Mouse (Mus musculus) ES-Bruce4 (cell line): ENCODE results near the gene Tubg1. TPM values are rescaled to one million over a fixed set of nuclear protein-coding genes. Genes with fewer than 3 reads are reported as not detected.
A peak's percentile ranks its signal among the peaks of the same experiment; 100 is the strongest.

ENCODE experiments used
- H3K27ac ChIP-seq: 2 replicates; pipeline ENCODE4 v1.5.1; 2012; ENCODE audit warnings: low read length, inconsistent platforms; ENCODE audit not compliant: insufficient read depth
- H3K27me3 ChIP-seq: 2 replicates; pipeline ENCODE4 v1.6.1; 2012; ENCODE audit warnings: mild to moderate bottlenecking, low read length, inconsistent platforms; ENCODE audit not compliant: control insufficient read depth, poor library complexity, insufficient read depth, severe bottlenecking
- H3K36me3 ChIP-seq: 2 replicates; pipeline ENCODE4 v1.6.1; 2012; ENCODE audit warnings: inconsistent platforms, mild to moderate bottlenecking, low read length, moderate library complexity; ENCODE audit not compliant: control insufficient read depth, poor library complexity, insufficient read depth, severe bottlenecking
- H3K4me1 ChIP-seq: one replicate; pipeline ENCODE4 v1.8.1; 2011; ENCODE audit warnings: low read length; ENCODE audit not compliant: control insufficient read depth, insufficient read depth
- H3K4me3 ChIP-seq: 2 replicates; pipeline ENCODE4 v1.5.1; 2011; ENCODE audit warnings: low read depth, mild to moderate bottlenecking, low read length
- H3K9ac ChIP-seq: 2 replicates; pipeline ENCODE4 v1.6.1; 2012; ENCODE audit warnings: low read depth, mild to moderate bottlenecking, inconsistent platforms; ENCODE audit not compliant: poor library complexity, severe bottlenecking
- H3K9me3 ChIP-seq: replicated peaks from 2 replicates; pipeline ENCODE4 v1.6.1; 2012; ENCODE audit warnings: mild to moderate bottlenecking, low read length, inconsistent platforms; ENCODE audit not compliant: control insufficient read depth, poor library complexity, insufficient read depth, severe bottlenecking
- CTCF ChIP-seq: IDR thresholded peaks from one replicate; pipeline ENCODE4 v1.8.1; 2011; ENCODE audit warnings: low read depth, low read length
- EP300 ChIP-seq: IDR thresholded peaks from 2 replicates; pipeline ENCODE4 v1.6.1; 2011; ENCODE audit warnings: low read depth, low read length; ENCODE audit not compliant: insufficient read depth
- POLR2A ChIP-seq: IDR thresholded peaks from one replicate; pipeline ENCODE4 v1.8.1; 2011; ENCODE audit warnings: low read length; ENCODE audit not compliant: insufficient read depth
- polyA plus RNA-seq: library from polyadenylated mRNA; stranded (reverse); fragments of >200 nt; gene quantifications from 2 replicates; pipeline ENCODE4 v1.2.4, GENCODE M21; 2011; ENCODE audit warnings: low read depth; ENCODE audit not compliant: missing spikeins, insufficient read depth, insufficient read length

Gene Tubg1
- polyA plus RNA-seq, 1 experiment = 55.3 TPM

- peak within 1 kb of the TSS; percentile 55; the same call in 1 of the 2 replicates for H3K27ac ChIP-seq
- H3K27me3 ChIP-seq = no peaks in the 10 kb centered on the region
- TF ChIP-seq CTCF (peak; percentile 70), EP300 (no peak), POLR2A (no peak)
- H3K9me3 ChIP-seq = no peaks in the 10 kb centered on the region
- H3K9ac ChIP-seq = peak within 1 kb of the TSS; percentile 91
- H3K4me1 ChIP-seq = no peaks in the 10 kb centered on the region
- H3K36me3 ChIP-seq = peaks cover 57% of the 10 kb centered on the region
- peak within 1 kb of the TSS; percentile 97 for H3K4me3 ChIP-seq
Observed at GRCm38 (mm10) chr11:101095314-101096024, 24.3 kb upstream of the Tubg1 start, which contains the start of gene Psmc3ip. Psmc3ip (minus strand) TSS chr11:101095436.

DNA sequence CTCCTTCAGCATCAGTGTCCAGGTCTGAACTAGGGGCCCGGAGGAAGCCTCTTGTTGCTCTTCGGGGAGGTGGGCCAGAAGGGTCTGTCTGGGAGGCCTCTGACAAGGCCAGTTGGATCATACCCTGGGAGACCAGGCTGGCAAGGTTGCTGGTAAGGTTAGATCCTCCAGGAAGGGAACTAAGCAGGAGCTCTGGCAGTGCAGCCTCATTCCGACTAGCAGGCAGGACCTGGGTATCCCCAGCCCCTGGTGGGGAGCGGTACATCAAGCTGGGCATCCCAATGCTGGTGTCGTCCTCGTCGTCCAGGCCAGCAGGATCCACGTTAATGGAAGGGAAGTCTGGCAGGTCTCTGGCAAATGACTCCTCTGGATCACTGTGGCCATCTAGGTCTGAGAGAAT lies 21.5 kb upstream of the Tubg1 start:
- Histone ChIP-seq H3K27ac (no peak overlapping the region), H3K9ac (no peak overlapping the region), H3K4me1 (no peaks in the 10 kb centered on the region), H3K36me3 (peaks cover 50% of the 10 kb centered on the region), H3K9me3 (no peaks in the 10 kb centered on the region), H3K27me3 (no peaks in the 10 kb centered on the region), H3K4me3 (no peak overlapping the region)
- TF ChIP-seq EP300 (no peak), CTCF (no peak), POLR2A (no peak)

GRCm38 (mm10) chr11:101103011-101103410 lies 16.7 kb upstream of the Tubg1 start:
- H3K27ac ChIP-seq = no peak overlapping the region
- no peaks in the 10 kb centered on the region for H3K9me3 ChIP-seq
- no peak overlapping the region for H3K9ac ChIP-seq
- H3K4me3 ChIP-seq = no peak overlapping the region
- no peaks in the 10 kb centered on the region for H3K4me1 ChIP-seq
- TF ChIP-seq POLR2A (no peak), CTCF (no peak), EP300 (no peak)
- peaks cover 47% of the 10 kb centered on the region for H3K36me3 ChIP-seq
- H3K27me3 ChIP-seq = no peaks in the 10 kb centered on the region

GRCm38 (mm10) chr11:101109351-101109750 lies 10.4 kb upstream of the Tubg1 start:
- H3K36me3 ChIP-seq = peaks cover 3% of the 10 kb centered on the region; the same call in 1 of the 2 replicates
- H3K4me3 ChIP-seq = no peak overlapping the region
- H3K27ac ChIP-seq = no peak overlapping the region
- no peaks in the 10 kb centered on the region; the same call in 1 of the 2 replicates for H3K9me3 ChIP-seq
- no peaks in the 10 kb centered on the region for H3K4me1 ChIP-seq
- no peak overlapping the region for H3K9ac ChIP-seq
- no peaks in the 10 kb centered on the region for H3K27me3 ChIP-seq
- no peak for TF ChIP-seq POLR2A

DNA sequence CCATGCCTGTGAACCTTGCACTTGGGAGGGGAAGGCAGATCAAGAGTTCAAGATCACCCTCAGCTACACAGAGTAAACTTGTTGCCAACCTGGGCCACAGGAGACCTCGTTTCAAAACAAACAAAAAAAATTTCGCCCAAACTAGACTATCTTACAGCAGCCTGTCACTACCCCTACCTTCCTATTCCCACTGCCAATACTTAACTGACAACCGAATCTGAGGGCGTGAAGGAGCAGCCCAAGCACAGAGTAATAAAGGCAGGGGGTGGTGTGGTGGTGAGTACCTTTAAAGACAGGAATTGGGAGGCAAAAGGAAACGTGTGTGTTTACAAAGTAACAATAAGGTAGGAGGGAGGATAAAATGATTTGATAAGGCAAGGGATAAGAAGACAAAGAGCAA lies 9.0 kb upstream of the Tubg1 start:
- no peaks in the 10 kb centered on the region for H3K36me3 ChIP-seq
- no peaks in the 10 kb centered on the region for H3K27me3 ChIP-seq
- H3K9me3 ChIP-seq = no peaks in the 10 kb centered on the region; the same call in 1 of the 2 replicates
- no peak overlapping the region for H3K4me3 ChIP-seq
- H3K27ac ChIP-seq = no peak overlapping the region
- no peaks in the 10 kb centered on the region for H3K4me1 ChIP-seq
- TF ChIP-seq CTCF = no peak
- no peak overlapping the region for H3K9ac ChIP-seq

GRCm38 (mm10) chr11:101111178-101111577 lies 8.6 kb upstream of the Tubg1 start:
- TF ChIP-seq CTCF = no peak
- no peak for TF ChIP-seq POLR2A
- TF ChIP-seq EP300 = no peak
- Histone ChIP-seq H3K27me3 (no peaks in the 10 kb centered on the region), H3K9ac (no peak overlapping the region), H3K4me3 (no peak overlapping the region), H3K36me3 (no peaks in the 10 kb centered on the region), H3K4me1 (no peaks in the 10 kb centered on the region), H3K9me3 (no peaks in the 10 kb centered on the region; the same call in 1 of the 2 replicates), H3K27ac (no peak overlapping the region)
